Mouse (Mus musculus): ENCODE results near the gene Esf1. TPM values are rescaled to one million over a fixed set of nuclear protein-coding genes. Genes with fewer than 3 reads are reported as not detected.
"Not testable (repeated sequence)": the region's sequence is repeated elsewhere in the genome, so short reads cannot be mapped to it uniquely, and the experiment has no call there.

The Esf1 gene
- polyA plus RNA-seq, 1 experiment from 2014 or later: 29.1 TPM

DNA sequence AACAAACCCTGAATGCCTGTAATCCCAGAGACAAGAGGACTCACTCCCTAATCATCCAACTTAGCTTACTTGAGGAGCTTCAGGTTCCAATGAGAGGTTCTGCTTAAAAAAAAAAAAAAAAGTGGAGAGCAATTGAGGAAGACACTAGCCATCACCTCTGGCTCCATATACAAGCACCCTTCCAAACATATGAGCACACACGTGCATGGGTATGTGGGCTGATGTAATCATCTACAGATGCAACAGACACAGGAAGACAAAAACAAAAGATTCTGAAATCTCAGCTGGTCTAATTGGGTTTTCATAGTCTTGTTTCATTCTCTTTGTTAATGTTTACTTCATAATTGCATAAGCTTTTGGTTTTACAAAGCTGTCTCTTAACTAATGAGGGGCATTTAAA is 1.3 kb downstream of the Esf1 start:
- no peak overlapping the region for H3K9ac ChIP-seq (ENCODE audit: low read length)
- H3K9me3 ChIP-seq (ENCODE audit: control insufficient read depth, low read length): no peaks in the 10 kb centered on the region
- H3K4me1 ChIP-seq (ENCODE audit: control insufficient read depth, insufficient read depth, low read length): peaks cover 9% of the 10 kb centered on the region
- H3K4me2 ChIP-seq: no peak overlapping the region
- 77% methylated on average over 1 of the region's 1 CpGs for WGBS
- H3K27me3 ChIP-seq (ENCODE audit: control insufficient read depth, insufficient read depth, low read length): no peaks in the 10 kb centered on the region
- no peak overlapping the region for H3K27ac ChIP-seq (ENCODE audit: low read depth, low read length)
- 0 out of 2 replicates have a peak, but pooled peaks cover 2% of the 10 kb centered on the region for H3K36me3 ChIP-seq (ENCODE audit: control insufficient read depth, insufficient read depth, low read length)
- H3K4me3 ChIP-seq (ENCODE audit: low read depth, low read length): no peak overlapping the region
- ATAC-seq (ENCODE audit: low FRiP score): no peak
- no peak for DNase-seq (ENCODE audit: low spot score, missing footprints)

DNA sequence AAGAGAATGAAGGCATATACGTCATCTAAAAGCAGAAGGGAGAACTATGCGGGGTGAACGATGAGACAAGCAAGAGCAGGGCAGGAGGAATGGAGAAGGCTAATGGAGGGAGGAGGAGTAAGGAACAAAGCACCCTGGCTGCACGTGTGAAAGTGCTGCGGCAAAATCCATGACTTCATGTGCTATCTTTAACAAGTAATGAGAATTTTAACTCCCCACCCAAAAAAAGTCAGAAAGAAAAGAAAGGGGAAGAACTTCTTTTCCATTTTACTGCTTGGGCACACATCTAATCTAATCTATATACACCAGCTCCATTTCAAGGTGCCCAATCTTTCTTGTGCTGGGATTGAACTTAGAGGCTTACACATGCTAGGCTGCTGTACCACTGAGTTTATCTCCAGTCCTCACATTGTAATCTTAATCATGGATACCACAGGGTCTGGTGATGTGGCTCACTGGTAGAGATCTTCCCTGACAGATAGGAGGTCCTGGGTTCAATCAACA is 7.0 kb downstream of the Esf1 start:
- Histone ChIP-seq H3K9ac (ENCODE audit: low read length) (no peak overlapping the region), H3K4me2 (no peak overlapping the region), H3K27ac (ENCODE audit: low read depth, low read length) (no peak overlapping the region), H3K4me1 (ENCODE audit: control insufficient read depth, insufficient read depth, low read length) (no peaks in the 10 kb centered on the region), H3K4me3 (ENCODE audit: low read depth, low read length) (no peak overlapping the region), H3K27me3 (ENCODE audit: control insufficient read depth, insufficient read depth, low read length) (no peaks in the 10 kb centered on the region), H3K36me3 (ENCODE audit: control insufficient read depth, insufficient read depth, low read length) (peaks cover 4% of the 10 kb centered on the region; the same call in 1 of the 2 replicates), H3K9me3 (ENCODE audit: control insufficient read depth, low read length) (no peaks in the 10 kb centered on the region)
- DNase-seq (ENCODE audit: low spot score, missing footprints) (no peak), ATAC-seq (ENCODE audit: low FRiP score) (no peak)
- 97% methylated on average over 5 of the region's 5 CpGs for WGBS

DNA sequence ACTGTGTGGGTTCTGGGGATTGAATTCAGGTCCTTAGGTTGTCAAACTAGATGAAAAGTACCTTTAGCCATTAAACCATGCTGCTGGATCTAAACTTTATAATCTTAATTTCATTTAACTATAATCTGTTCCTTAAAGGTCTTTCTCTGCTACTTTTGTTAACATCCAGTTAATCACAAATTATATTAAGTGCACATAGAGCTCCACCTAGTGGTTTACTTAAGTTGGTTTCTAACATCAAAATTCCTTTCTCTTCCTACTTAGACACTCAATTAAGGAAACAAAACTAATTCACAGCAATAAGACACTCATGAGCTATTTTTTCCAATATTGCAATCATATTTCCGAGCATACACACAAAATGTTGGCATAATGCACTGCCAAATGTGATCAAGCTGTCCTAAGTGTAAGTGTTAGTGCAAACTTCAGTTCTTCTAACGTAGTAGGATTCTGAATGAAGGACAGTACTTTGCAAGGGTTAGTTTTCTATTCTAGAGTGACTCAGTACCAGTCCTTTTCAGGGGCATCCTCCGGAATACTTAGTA is 11.1 kb downstream of the Esf1 start:
- Histone ChIP-seq H3K4me3 (ENCODE audit: low read depth, low read length) (no peak overlapping the region), H3K9me3 (ENCODE audit: control insufficient read depth, low read length) (no peaks in the 10 kb centered on the region), H3K27me3 (ENCODE audit: control insufficient read depth, insufficient read depth, low read length) (no peaks in the 10 kb centered on the region), H3K36me3 (ENCODE audit: control insufficient read depth, insufficient read depth, low read length) (peaks cover 4% of the 10 kb centered on the region), H3K9ac (ENCODE audit: low read length) (no peak overlapping the region), H3K27ac (ENCODE audit: low read depth, low read length) (no peak overlapping the region), H3K4me1 (ENCODE audit: control insufficient read depth, insufficient read depth, low read length) (no peaks in the 10 kb centered on the region), H3K4me2 (no peak overlapping the region)
- no peak for ATAC-seq (ENCODE audit: low FRiP score)
- peak; percentile 89 for DNase-seq (ENCODE audit: low spot score, missing footprints)
- WGBS: 84% methylated on average over 3 of the region's 3 CpGs

DNA sequence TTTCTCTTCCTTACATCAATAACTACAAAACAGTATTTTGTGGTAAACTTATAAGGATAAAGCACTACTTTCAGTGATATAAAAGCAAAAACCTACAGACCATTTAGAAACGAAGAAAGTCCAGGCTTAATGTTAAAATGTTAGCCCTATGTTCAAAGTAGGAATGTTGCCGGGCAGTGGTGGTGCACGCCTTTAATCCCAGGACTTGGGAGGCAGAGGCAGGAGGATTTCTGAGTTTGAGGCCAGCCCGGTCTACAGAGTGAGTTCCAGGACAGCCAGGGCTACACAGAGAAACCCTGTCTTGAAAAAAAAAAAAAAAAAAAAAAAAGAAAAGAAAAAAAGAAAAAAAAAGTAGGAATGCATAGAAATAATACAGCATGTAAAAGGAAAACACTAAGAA is 18.6 kb downstream of the Esf1 start, which contains the start of gene Gm17374:
Gm17374 (plus strand) TSS at position 301 of the 400 bp plus-strand sequence.
- H3K9ac ChIP-seq (ENCODE audit: low read length); ATAC-seq (ENCODE audit: low FRiP score): not testable (repeated sequence)

DNA sequence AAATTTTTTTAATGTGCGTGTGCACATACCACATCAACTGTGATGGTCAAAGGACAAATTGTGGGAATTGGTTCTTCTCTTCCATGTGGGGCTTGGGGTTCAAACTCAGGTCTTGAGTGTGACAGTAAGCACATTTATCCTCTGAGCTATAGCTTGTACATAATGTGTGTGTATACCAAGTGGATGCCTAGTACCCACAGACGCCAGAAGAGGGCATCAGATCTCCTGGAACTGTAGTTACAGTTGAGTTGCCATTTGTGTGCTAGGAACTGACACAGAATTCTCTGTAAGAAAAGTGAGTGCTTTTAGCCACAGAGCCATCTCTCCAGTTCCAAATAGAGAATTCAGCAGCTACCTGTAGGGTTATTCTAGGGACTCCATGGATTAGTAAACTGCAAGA is 44.8 kb downstream of the Esf1 start:
- DNase-seq (ENCODE audit: low spot score, missing footprints) (no peak), ATAC-seq (ENCODE audit: low FRiP score) (no peak)
- no peak overlapping the region for H3K27ac ChIP-seq (ENCODE audit: low read depth, low read length)
- H3K4me3 ChIP-seq (ENCODE audit: low read depth, low read length): no peak overlapping the region
- no peaks in the 10 kb centered on the region for H3K9me3 ChIP-seq (ENCODE audit: control insufficient read depth, low read length)
- H3K36me3 ChIP-seq (ENCODE audit: control insufficient read depth, insufficient read depth, low read length): peaks cover 21% of the 10 kb centered on the region
- H3K27me3 ChIP-seq (ENCODE audit: control insufficient read depth, insufficient read depth, low read length): no peaks in the 10 kb centered on the region
- no peaks in the 10 kb centered on the region for H3K4me1 ChIP-seq (ENCODE audit: control insufficient read depth, insufficient read depth, low read length)
- 86% methylated on average over 2 of the region's 2 CpGs for WGBS
- H3K4me2 ChIP-seq: no peak overlapping the region
- H3K9ac ChIP-seq (ENCODE audit: low read length): no peak overlapping the region

More for the DNA sequence above, 18.6 kb downstream of the Esf1 start, which contains the start of gene Gm17374:
- 93% methylated on average over 4 of the region's 4 CpGs for WGBS
- not testable (repeated sequence) for H3K36me3 ChIP-seq (ENCODE audit: control insufficient read depth, insufficient read depth, low read length); H3K9me3 ChIP-seq (ENCODE audit: control insufficient read depth, low read length); DNase-seq (ENCODE audit: low spot score, missing footprints); H3K4me2 ChIP-seq; H3K4me3 ChIP-seq (ENCODE audit: low read depth, low read length); H3K27ac ChIP-seq (ENCODE audit: low read depth, low read length); H3K4me1 ChIP-seq (ENCODE audit: control insufficient read depth, insufficient read depth, low read length); H3K27me3 ChIP-seq (ENCODE audit: control insufficient read depth, insufficient read depth, low read length)

DNA sequence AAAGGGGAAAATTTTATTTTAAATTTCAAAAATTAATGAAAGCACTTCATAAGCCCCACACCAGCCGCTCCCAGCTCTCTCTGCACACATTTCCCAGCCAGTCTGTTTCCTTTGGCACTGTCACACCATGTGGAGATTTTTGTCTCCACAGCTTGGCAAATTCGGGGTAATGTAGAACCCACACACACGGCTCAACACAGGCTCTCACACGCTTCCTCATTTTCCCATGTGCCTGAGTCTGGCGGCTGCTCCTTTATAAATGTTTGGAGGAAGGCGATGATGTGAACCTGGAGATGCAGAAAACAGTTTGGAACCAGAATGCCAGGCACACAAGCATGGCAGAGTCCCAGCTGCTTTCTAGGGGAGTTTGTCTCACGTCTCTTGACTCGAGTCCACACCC is 56.5 kb downstream of the Esf1 start:
- no peak overlapping the region for H3K27ac ChIP-seq (ENCODE audit: low read depth, low read length)
- H3K36me3 ChIP-seq (ENCODE audit: control insufficient read depth, insufficient read depth, low read length): no peaks in the 10 kb centered on the region
- no peaks in the 10 kb centered on the region for H3K4me1 ChIP-seq (ENCODE audit: control insufficient read depth, insufficient read depth, low read length)
- H3K9ac ChIP-seq (ENCODE audit: low read length): no peak overlapping the region
- H3K4me3 ChIP-seq (ENCODE audit: low read depth, low read length): no peak overlapping the region
- ATAC-seq (ENCODE audit: low FRiP score): no peak
- H3K9me3 ChIP-seq (ENCODE audit: control insufficient read depth, low read length): no peaks in the 10 kb centered on the region
- DNase-seq (ENCODE audit: low spot score, missing footprints): peak; percentile 35
- H3K4me2 ChIP-seq: no peak overlapping the region
- no peaks in the 10 kb centered on the region for H3K27me3 ChIP-seq (ENCODE audit: control insufficient read depth, insufficient read depth, low read length)
- WGBS: 86% methylated on average over 8 of the region's 8 CpGs

DNA sequence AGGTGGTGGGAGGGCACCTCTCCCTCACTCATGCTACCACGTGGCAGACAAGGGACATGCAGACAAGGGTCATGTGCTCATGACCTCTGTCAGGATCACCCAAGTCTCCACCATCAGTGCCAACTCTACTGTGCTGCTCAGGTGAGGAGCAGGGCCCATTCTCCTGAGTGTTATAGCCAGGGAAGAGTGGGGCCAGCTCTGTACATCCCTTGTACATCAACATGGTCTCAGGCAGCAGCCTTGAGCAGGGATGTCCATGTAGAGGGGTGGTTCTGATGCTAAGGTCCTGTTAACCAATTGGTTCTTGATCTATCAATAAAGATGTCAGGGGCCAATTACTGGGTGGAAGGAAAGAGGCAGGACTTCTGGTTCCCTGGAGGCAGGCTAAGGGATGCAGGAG is 61.4 kb downstream of the Esf1 start:
- WGBS: 41% methylated on average over 1 of the region's 1 CpGs
- H3K4me3 ChIP-seq (ENCODE audit: low read depth, low read length): no peak overlapping the region
- H3K36me3 ChIP-seq (ENCODE audit: control insufficient read depth, insufficient read depth, low read length): no peaks in the 10 kb centered on the region
- no peaks in the 10 kb centered on the region for H3K9me3 ChIP-seq (ENCODE audit: control insufficient read depth, low read length)
- DNase-seq (ENCODE audit: low spot score, missing footprints): no peak
- no peaks in the 10 kb centered on the region for H3K4me1 ChIP-seq (ENCODE audit: control insufficient read depth, insufficient read depth, low read length)
- no peak for ATAC-seq (ENCODE audit: low FRiP score)
- H3K9ac ChIP-seq (ENCODE audit: low read length): no peak overlapping the region
- no peak overlapping the region for H3K4me2 ChIP-seq
- no peak overlapping the region for H3K27ac ChIP-seq (ENCODE audit: low read depth, low read length)
- no peaks in the 10 kb centered on the region for H3K27me3 ChIP-seq (ENCODE audit: control insufficient read depth, insufficient read depth, low read length)

DNA sequence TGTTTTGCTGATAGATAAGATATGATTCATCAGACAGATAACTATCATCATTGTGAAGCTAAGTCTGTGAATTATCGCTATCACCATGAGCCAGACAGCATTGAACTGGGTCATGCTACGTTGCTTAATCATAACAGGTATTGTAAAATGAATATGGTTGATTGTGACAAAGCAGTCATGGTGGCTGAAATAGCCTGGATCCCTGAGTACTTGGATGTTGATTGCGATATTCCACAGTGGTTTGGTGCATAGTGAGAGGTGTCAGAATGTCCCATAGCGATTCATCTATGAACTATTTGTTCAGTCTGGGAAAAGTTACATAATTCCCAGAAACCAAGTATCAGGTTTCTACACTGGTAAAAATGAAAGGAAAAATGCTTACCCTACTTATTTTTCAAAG is 62.7 kb downstream of the Esf1 start:
- no peak overlapping the region for H3K27ac ChIP-seq (ENCODE audit: low read depth, low read length)
- DNase-seq (ENCODE audit: low spot score, missing footprints): no peak
- WGBS: 88% methylated on average over 4 of the region's 4 CpGs
- H3K36me3 ChIP-seq (ENCODE audit: control insufficient read depth, insufficient read depth, low read length): no peaks in the 10 kb centered on the region
- H3K4me2 ChIP-seq: no peak overlapping the region
- H3K4me1 ChIP-seq (ENCODE audit: control insufficient read depth, insufficient read depth, low read length): no peaks in the 10 kb centered on the region
- H3K9me3 ChIP-seq (ENCODE audit: control insufficient read depth, low read length): no peaks in the 10 kb centered on the region
- H3K9ac ChIP-seq (ENCODE audit: low read length): no peak overlapping the region
- no peak overlapping the region for H3K4me3 ChIP-seq (ENCODE audit: low read depth, low read length)
- no peaks in the 10 kb centered on the region for H3K27me3 ChIP-seq (ENCODE audit: control insufficient read depth, insufficient read depth, low read length)
- no peak for ATAC-seq (ENCODE audit: low FRiP score)

DNA sequence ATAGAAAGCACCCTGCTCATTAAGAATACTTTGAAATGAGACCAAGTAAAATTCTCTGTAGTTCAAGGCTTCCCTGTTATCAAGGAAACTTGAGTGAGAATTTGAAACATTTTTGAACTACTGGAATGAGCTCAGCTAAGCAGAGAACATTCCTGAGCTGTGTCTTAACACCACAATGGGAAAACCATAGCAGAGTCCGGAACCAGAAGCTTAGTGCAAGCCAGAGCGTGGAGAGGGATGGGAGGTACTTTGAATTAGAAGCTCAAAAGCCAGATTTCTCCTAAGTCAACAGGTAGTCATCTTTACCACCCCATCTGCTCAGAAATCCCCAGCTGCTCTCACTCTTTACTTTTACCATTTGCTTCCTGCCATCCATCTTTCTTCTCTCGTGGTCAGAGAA is 65.4 kb downstream of the Esf1 start:
- H3K4me1 ChIP-seq (ENCODE audit: control insufficient read depth, insufficient read depth, low read length): no peaks in the 10 kb centered on the region
- ATAC-seq (ENCODE audit: low FRiP score) (no peak), DNase-seq (ENCODE audit: low spot score, missing footprints) (no peak)
- no peak overlapping the region for H3K9ac ChIP-seq (ENCODE audit: low read length)
- H3K36me3 ChIP-seq (ENCODE audit: control insufficient read depth, insufficient read depth, low read length): no peaks in the 10 kb centered on the region
- H3K4me3 ChIP-seq (ENCODE audit: low read depth, low read length): no peak overlapping the region
- no peak overlapping the region for H3K4me2 ChIP-seq
- no peaks in the 10 kb centered on the region for H3K9me3 ChIP-seq (ENCODE audit: control insufficient read depth, low read length)
- H3K27ac ChIP-seq (ENCODE audit: low read depth, low read length): no peak overlapping the region
- WGBS: 72% methylated on average over 3 of the region's 3 CpGs
- no peaks in the 10 kb centered on the region for H3K27me3 ChIP-seq (ENCODE audit: control insufficient read depth, insufficient read depth, low read length)

All from midbrain, embryonic 11.5 days (tissue).